Mouse (Mus musculus) liver, adult 2 months (tissue): ENCODE measurements around the gene Itgb2.

Experiments
- CTCF ChIP-seq: fragments of 200-500 bp; IDR thresholded peaks from 2 replicates; pipeline ENCODE4 v1.5.1; 2011; ENCODE audit warnings: low read depth, low read length, control low read depth
- POLR2A ChIP-seq: fragments of 200-500 bp; IDR thresholded peaks from 2 replicates; pipeline ENCODE4 v1.6.1; 2011; ENCODE audit warnings: low read length, control low read depth; ENCODE audit not compliant: insufficient read depth; ENCODE audit errors: extremely low read depth

DNA sequence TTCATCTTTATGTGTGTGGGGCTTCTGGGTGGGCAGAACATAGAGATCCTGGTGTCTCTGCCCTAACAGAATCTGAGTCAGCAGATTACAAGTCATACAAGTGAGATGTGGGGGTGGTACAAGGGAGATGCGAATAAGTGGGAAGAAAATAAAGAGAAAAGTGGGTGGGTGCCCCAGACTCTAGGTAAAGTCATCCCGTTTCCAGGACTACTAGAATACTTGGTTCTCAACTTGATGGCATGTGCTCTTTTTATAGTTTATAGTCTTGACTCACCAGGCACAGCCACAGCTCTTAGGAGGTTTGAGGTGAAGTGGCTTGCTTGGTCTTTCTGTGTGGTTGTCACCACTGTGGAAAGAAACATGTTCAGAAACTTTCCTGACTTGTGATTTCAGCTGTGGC, 66.0 kb downstream of the Itgb2 start:
- TF ChIP-seq CTCF (no peak), POLR2A (no peak)
